Mouse (Mus musculus): ENCODE results near the gene Icam1. TPM values are rescaled to one million over a fixed set of nuclear protein-coding genes. Genes with fewer than 3 reads are reported as not detected.
A peak's percentile ranks its signal among the peaks of the same experiment; 100 is the strongest.

Gene Icam1
- 1 to 10 TPM; 1.6 to 3.0 TPM for total RNA-seq (2021)
- long read RNA-seq, experiment 1, partial matches to known transcripts = 0 of 1 reads
- long read RNA-seq, experiment 1, other reads (novel, unspliced or antisense) = 0 of 1 reads
- long read RNA-seq, experiment 2 = 0 reads

GRCm38 (mm10) chr9:21015571-21016130 is at the start of gene Icam1:
Gene Icam1 (plus strand): TSS chr9:21015985.
- peak; percentile 47 for DNase-seq (ENCODE audit: low spot score)

- no peak for DNase-seq (ENCODE audit: low spot score)
Observed at GRCm38 (mm10) chr9:20966008-20966407, 49.8 kb upstream of the Icam1 start.

- no peak for DNase-seq (ENCODE audit: low spot score)
Observed at GRCm38 (mm10) chr9:20966747-20967146, 49.0 kb upstream of the Icam1 start.

GRCm38 (mm10) chr9:20971751-20972140 is 44.0 kb upstream of the Icam1 start:
- DNase-seq (ENCODE audit: low spot score) = peak; percentile 43

GRCm38 (mm10) chr9:20972141-20972992 is 43.4 kb upstream of the Icam1 start:
- DNase-seq (ENCODE audit: low spot score) = peak; percentile 54

- no peak for DNase-seq (ENCODE audit: low spot score)
Observed at GRCm38 (mm10) chr9:20973001-20973681, 42.6 kb upstream of the Icam1 start.

- DNase-seq (ENCODE audit: low spot score) = peak; percentile 22
Observed at GRCm38 (mm10) chr9:20973682-20974075, 42.1 kb upstream of the Icam1 start.

GRCm38 (mm10) chr9:20975431-20976215 is 40.2 kb upstream of the Icam1 start:
- peak; percentile 18 for DNase-seq (ENCODE audit: low spot score)

GRCm38 (mm10) chr9:20976216-20976960 is 39.4 kb upstream of the Icam1 start, which contains the start of gene S1pr2:
Gene S1pr2 (minus strand): TSS chr9:20976781.
- peak; percentile 85 for DNase-seq (ENCODE audit: low spot score)

GRCm38 (mm10) chr9:20976961-20977689 is 38.7 kb upstream of the Icam1 start:
- no peak for DNase-seq (ENCODE audit: low spot score)

- DNase-seq (ENCODE audit: low spot score) = no peak
Observed at GRCm38 (mm10) chr9:20978409-20979095, 37.2 kb upstream of the Icam1 start.

GRCm38 (mm10) chr9:20979181-20979580 is 36.6 kb upstream of the Icam1 start:
- DNase-seq (ENCODE audit: low spot score) = no peak

GRCm38 (mm10) chr9:20979769-20980168 is 36.0 kb upstream of the Icam1 start:
- DNase-seq (ENCODE audit: low spot score) = no peak

GRCm38 (mm10) chr9:20982171-20982570 is 33.6 kb upstream of the Icam1 start:
- DNase-seq (ENCODE audit: low spot score) = no peak

GRCm38 (mm10) chr9:20983169-20983568 is 32.6 kb upstream of the Icam1 start:
- no peak for DNase-seq (ENCODE audit: low spot score)

- peak; percentile 24 for DNase-seq (ENCODE audit: low spot score)
Observed at GRCm38 (mm10) chr9:20986952-20987686, 28.7 kb upstream of the Icam1 start.

- no peak for DNase-seq (ENCODE audit: low spot score)
Observed at GRCm38 (mm10) chr9:20987953-20988352, 27.8 kb upstream of the Icam1 start.

GRCm38 (mm10) chr9:20990861-20991260 is 24.9 kb upstream of the Icam1 start:
- no peak for DNase-seq (ENCODE audit: low spot score)

- DNase-seq (ENCODE audit: low spot score) = no peak
Observed at GRCm38 (mm10) chr9:20991587-20991986, 24.2 kb upstream of the Icam1 start.
